Mouse (Mus musculus): ENCODE results near the gene Gm18596.
"Not testable (repeated sequence)": the region's sequence is repeated elsewhere in the genome, so short reads cannot be mapped to it uniquely, and the experiment has no call there.

GRCm38 (mm10) chr10:77741924-77742688 lies at the start of gene Gm18596:
- not testable (repeated sequence) for TF ChIP-seq CTCF (IDR thresholded peaks at IDR 0.05; ENCODE audit: control insufficient read depth, insufficient read depth, low read length); POLR2A (IDR thresholded peaks at IDR 0.05; ENCODE audit: borderline replicate concordance, control insufficient read depth, low read depth, low read length)
